Mouse (Mus musculus): Measurements from ENCODE around the gene P2ry12.

P2ry12 gene

DNA sequence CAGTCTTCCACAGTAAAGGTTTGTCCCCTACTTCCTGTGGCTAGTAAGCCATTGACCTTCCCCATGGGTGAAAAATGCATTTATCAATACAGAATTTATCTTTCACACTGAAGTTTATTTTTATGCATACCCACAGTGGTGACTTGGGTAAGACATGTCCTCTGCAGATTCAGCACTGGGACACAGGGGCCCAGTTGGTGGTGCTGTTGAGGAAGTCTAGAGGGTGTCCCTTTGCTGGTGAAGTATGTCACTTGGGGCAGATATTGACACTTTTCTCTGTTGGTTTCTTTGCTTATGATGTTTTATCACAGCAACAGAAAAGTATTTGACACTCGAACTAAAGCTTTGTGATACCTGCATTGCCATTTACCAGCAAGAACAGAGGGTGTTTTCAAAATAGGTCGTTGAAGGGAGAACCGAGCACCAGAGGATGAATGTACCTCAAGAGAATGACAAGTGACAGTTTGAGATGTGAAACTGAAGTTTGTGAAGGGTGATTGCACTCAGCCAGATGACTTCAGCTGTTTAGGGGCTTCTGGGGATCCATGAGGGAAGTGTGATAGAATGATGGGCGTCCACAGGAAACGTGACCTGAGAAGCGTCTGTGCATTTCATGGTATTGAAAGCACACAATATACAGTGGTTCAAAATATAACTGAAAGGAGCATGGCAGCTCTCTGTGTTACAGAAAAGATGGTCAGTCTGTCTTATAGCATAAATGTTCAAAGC lies 88.1 kb downstream of the P2ry12 start:
- no peak for TF ChIP-seq GATA4 (IDR thresholded peaks at IDR 0.05; ENCODE audit: insufficient replicate concordance, low read length)

DNA sequence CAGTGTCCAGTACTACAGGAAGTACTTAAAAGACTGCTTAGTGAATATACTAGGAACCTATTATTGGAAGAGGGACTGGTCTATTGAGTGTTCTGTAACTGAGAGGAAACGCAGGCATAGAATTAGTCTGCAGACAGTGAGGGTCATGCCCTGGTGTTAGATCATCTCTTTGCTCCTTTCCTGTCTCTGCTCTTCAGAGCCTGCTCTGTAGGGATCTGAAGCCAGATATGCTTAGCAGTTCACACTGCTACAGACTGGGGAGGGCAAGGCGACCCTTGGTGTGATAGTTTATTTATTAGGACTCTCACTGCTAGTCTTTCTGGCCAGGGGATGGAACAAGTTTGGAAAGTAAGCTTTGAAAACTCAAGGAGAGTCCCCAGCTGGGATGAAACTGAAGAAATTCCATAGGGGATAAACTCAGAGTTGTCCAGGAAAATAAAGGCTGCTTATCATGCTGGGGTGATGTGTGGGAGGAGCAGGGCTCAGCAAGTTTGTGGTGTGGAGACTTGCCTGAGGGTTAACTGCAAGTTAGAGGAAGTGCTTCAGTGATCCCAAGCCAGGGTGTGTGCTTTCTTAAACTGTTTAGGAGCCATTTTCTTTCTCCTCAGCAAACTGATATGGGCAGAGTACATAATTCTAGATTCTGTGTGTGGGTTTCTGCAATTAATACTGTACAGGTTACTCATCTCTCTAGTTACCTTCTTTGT lies 92.6 kb downstream of the P2ry12 start:
- no peak for TF ChIP-seq GATA4 (IDR thresholded peaks at IDR 0.05; ENCODE audit: insufficient replicate concordance, low read length)

DNA sequence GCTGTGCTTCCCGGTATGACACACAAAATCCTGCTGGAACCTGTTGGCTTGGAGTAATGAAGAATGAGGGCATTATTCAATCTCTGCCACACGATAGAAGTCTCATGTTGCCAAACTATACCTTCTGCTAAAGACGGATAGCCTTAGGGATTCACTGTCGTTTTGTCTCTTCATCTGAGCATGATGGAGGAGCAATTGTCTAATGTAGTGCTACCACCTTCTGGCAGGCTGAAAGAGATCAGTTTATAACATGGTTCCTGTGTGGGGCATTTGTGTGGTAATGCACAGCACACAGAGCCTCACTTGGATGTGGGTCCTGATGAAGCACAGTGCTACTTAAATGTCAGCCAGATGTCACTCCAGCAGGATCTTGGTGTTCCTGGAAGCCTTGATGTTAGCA lies 93.5 kb downstream of the P2ry12 start:
- TF ChIP-seq GATA4 (IDR thresholded peaks at IDR 0.05; ENCODE audit: insufficient replicate concordance, low read length), result no peak

DNA sequence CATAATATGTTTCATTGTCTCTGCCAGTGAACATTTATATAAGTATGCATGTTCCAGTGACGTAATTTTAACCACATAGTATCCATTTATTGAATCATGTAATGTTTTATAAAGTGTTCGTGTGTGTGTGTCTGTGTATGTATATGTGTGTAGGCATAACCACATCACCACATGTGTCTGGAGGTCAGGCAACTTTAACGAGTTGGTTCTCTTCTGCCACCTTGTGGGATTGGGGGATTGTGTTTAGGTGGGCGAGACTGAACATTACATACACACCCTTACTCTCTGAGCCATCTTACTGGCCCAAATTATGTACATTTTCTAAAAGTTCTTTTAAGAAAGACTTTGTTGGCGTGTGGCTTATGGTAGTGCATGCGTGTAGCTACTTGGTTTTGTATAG lies 94.2 kb downstream of the P2ry12 start:
- TF ChIP-seq GATA4 (IDR thresholded peaks at IDR 0.05; ENCODE audit: insufficient replicate concordance, low read length), result no peak

DNA sequence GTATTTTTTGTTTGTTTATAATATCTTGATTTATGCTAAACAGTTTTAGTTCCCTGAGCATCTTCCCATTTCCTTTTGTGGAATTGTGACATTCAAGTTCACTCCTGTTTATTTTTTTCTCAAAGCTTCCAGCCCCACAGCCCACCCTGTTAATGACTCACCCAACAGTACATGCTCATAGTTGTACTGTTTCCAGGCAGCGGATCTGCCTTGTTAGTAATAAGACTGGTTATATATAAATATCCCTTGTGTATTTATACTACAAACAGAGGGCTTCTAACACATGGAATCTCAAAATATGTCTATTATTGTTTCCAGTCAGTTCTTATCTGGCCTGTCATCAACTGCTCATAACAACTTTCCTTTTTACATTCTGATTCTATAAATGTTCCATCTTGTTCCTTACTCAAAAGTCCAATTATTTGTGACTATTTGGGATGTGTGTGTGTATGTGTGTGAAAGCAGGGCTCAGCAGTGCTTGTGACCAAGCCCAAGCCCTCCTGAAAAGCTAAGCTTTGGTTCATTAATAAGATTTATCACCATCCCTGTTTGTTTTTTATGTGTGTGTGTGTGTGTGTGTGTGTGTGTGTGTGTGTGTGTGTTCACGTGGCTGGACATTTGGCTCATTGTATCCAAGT lies 95.1 kb downstream of the P2ry12 start:
- TF ChIP-seq GATA4 (IDR thresholded peaks at IDR 0.05; ENCODE audit: insufficient replicate concordance, low read length), result no peak

All from liver, adult (tissue).